Mouse (Mus musculus) bone marrow macrophage, adult 2 months (primary cell): ENCODE measurements around the gene Ebf1. TPM values are rescaled to one million over a fixed set of nuclear protein-coding genes. Genes with fewer than 3 reads are reported as not detected.

Experiments used
- H3K27ac ChIP-seq: 2 replicates; pipeline ENCODE4 v1.5.1; 2012; ENCODE audit warnings: low read depth, low read length; ENCODE audit not compliant: insufficient read depth
- H3K4me1 ChIP-seq: 2 replicates; pipeline ENCODE4 v1.6.1; 2012; ENCODE audit warnings: low read length; ENCODE audit not compliant: control insufficient read depth, insufficient read depth
- H3K4me3 ChIP-seq: 2 replicates; pipeline ENCODE4 v1.5.1; 2012; ENCODE audit warnings: mild to moderate bottlenecking, low read length, moderate library complexity; ENCODE audit not compliant: insufficient read depth
- CTCF ChIP-seq: IDR thresholded peaks from 2 replicates; pipeline ENCODE4 v1.5.1; 2012; ENCODE audit warnings: low read depth, mild to moderate bottlenecking, low read length, moderate library complexity
- POLR2A ChIP-seq: IDR thresholded peaks from 2 replicates; pipeline ENCODE4 v1.6.1; 2012; ENCODE audit warnings: mild to moderate bottlenecking, low read depth, low read length, borderline replicate concordance
- polyA plus RNA-seq: library from polyadenylated mRNA; stranded (reverse); fragments of >200 nt; gene quantifications from 2 replicates; pipeline ENCODE4 v1.2.4, GENCODE M21; 2012; ENCODE audit not compliant: missing spikeins, insufficient read depth, insufficient read length

The Ebf1 gene
- polyA plus RNA-seq, 1 experiment = 0.32 TPM

- TF ChIP-seq POLR2A (no peak), CTCF (no peak)
- no peak overlapping the region for H3K4me3 ChIP-seq
- H3K27ac ChIP-seq = no peak overlapping the region
- no peaks in the 10 kb centered on the region for H3K4me1 ChIP-seq
These were observed 282.8 kb downstream of the Ebf1 start for GRCm38 (mm10) chr11:44899965-44900364.

DNA sequence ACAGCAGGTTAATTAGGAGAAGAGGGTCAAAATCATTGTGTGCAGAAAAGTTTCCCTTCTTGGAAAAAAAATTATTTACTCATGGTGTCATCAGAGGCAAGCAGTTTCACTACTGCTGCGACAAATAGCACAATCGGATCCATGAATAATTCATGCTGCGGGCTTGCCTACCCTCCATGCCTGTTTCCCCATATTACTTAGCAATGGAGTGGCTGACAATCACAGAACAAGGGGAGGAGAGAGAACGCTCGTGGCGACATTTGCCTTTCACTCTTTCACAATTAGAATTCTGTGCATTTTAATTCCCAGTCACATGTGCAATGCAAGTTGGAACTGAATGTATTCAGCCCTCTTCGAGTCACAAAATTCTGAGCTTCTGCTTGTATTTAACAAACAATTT is 283.4 kb downstream of the Ebf1 start:
- TF ChIP-seq CTCF (no peak), POLR2A (no peak)
- no peaks in the 10 kb centered on the region for H3K4me1 ChIP-seq
- H3K4me3 ChIP-seq = no peak overlapping the region
- no peak overlapping the region for H3K27ac ChIP-seq

DNA sequence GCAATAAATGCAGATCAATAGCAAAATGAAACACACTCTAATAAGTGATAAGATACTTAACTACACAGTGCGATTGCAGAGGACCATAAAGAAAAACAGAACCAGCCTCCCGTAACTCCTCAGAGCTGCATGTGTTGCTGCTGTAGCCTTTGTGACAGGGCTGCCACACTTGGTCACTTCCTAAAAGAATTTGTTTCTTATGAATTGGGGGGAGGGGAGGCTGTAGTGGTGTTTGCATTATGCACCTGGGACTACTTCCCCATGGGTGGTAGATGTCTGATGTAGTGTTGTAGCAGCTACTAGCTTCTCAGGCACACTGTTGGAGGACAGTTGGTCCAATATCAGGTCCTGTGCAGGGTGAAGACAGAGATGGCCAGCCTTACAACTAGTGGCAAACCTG is 284.6 kb downstream of the Ebf1 start:
- Histone ChIP-seq H3K27ac (no peak overlapping the region), H3K4me1 (no peaks in the 10 kb centered on the region), H3K4me3 (no peak overlapping the region)
- no peak for TF ChIP-seq CTCF
- no peak for TF ChIP-seq POLR2A

DNA sequence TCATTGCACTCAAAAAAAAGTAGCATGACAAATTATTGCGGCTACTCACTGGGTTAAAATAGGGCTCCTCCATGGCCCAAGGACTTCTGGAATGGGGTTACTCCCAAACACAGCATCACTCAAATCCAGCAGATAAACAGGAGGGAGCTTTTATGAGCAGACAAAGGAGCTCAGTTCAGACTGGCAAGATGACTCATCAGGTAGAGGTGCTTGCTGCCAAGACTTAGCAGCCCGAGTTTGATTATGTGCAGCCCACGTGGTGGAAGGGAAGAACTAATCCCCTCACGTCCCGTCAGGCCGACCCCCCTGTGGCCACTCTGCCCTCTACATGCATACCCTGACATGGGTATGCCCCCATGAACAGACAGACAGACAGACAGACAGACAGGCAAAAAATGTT is 285.0 kb downstream of the Ebf1 start:
- no peaks in the 10 kb centered on the region for H3K4me1 ChIP-seq
- TF ChIP-seq CTCF (no peak), POLR2A (no peak)
- H3K4me3 ChIP-seq = no peak overlapping the region
- no peak overlapping the region for H3K27ac ChIP-seq

- Histone ChIP-seq H3K4me3 (no peak overlapping the region), H3K27ac (no peak overlapping the region), H3K4me1 (no peaks in the 10 kb centered on the region)
- TF ChIP-seq CTCF (no peak), POLR2A (no peak)
These were observed 287.0 kb downstream of the Ebf1 start for GRCm38 (mm10) chr11:44904121-44904520.

- TF ChIP-seq POLR2A = no peak
- no peak for TF ChIP-seq CTCF
- no peak overlapping the region for H3K4me3 ChIP-seq
- no peak overlapping the region for H3K27ac ChIP-seq
- no peaks in the 10 kb centered on the region for H3K4me1 ChIP-seq
These were observed 289.3 kb downstream of the Ebf1 start for GRCm38 (mm10) chr11:44906456-44906855.

DNA sequence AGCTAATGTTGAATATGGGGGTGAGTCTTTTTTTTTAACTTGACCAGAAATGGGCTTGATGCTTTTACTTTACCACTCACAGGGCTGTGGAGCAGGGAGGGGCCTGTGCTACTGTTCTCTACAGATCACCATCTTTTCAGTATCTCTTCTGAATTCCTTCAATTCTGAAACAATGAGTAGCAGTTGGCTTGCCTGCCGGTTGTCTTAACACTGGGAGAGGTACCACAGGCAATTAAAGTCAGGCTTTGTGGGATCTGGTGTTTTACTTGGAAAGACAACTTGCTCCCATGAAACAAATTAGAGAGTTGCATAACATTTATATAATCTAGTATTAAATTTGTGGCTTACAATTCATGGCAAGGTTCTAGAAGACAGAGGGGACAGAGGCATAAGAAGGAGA is 294.6 kb downstream of the Ebf1 start:
- H3K4me3 ChIP-seq = no peak overlapping the region
- TF ChIP-seq POLR2A = no peak
- no peak for TF ChIP-seq CTCF
- no peaks in the 10 kb centered on the region for H3K4me1 ChIP-seq
- H3K27ac ChIP-seq = no peak overlapping the region

GRCm38 (mm10) chr11:44913806-44914205 is 296.7 kb downstream of the Ebf1 start:
- H3K4me3 ChIP-seq = no peak overlapping the region
- no peak overlapping the region for H3K27ac ChIP-seq
- no peak for TF ChIP-seq POLR2A
- TF ChIP-seq CTCF = no peak
- H3K4me1 ChIP-seq = no peaks in the 10 kb centered on the region

GRCm38 (mm10) chr11:44917059-44917458 is 299.9 kb downstream of the Ebf1 start:
- H3K4me1 ChIP-seq = no peaks in the 10 kb centered on the region
- TF ChIP-seq CTCF (no peak), POLR2A (no peak)

GRCm38 (mm10) chr11:44923138-44923537 is 306.0 kb downstream of the Ebf1 start:
- TF ChIP-seq POLR2A (no peak), CTCF (no peak)
- Histone ChIP-seq H3K4me1 (no peaks in the 10 kb centered on the region), H3K27ac (no peak overlapping the region), H3K4me3 (no peak overlapping the region)

More at GRCm38 (mm10) chr11:44917059-44917458, 299.9 kb downstream of the Ebf1 start:
- Histone ChIP-seq H3K27ac (no peak overlapping the region), H3K4me3 (no peak overlapping the region)
